Mouse (Mus musculus): ENCODE data around the gene Olfr293.

Olfr293 gene

DNA sequence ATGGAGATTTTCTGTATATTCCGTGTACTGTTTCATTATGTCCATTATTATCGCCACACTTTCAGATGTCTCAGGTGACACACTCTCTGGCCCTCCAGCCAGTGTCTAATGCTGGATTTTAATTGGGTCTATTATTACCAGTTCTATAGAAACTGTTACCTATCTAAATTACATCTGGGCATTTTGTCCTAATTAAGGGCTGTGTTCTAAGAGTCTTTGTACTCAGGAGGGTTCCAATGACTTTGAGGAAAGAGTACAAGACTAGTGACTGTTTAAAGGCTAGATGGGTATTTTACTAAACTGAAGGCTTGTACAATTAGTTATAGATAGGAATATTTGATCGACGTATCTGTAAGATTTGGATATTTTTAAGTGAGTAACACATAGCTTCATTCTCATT lies at the start of gene Olfr293:
TSS of gene Olfr293 (plus strand) at position 301 of the 400 bp plus-strand sequence.
- no peak for DNase-seq (ENCODE audit: extremely low read depth, insufficient read length, low spot score)

DNA sequence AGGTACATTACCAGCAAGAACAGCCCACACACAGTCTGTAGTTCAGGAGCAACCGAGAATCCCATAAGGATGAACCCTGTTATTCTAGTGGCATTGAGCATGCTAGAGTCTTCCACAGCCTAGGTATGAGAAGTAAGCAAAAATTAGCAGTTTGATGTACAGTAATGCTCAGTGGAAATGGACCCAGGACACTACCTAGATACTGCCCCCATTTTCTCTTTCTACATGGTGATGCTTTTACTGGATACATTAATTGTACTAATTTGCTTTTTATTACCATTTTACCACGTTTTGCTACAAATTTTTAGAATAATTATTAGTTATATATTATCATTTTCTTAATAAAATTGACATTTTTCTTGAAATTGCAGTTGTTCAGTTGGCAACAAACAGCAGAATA lies 32.3 kb upstream of the Olfr293 start, which contains the start of gene Olfr294:
TSS of gene Olfr294 (minus strand) at position 101 of the 400 bp plus-strand sequence.
- no peak for DNase-seq (ENCODE audit: extremely low read depth, insufficient read length, low spot score)

DNA sequence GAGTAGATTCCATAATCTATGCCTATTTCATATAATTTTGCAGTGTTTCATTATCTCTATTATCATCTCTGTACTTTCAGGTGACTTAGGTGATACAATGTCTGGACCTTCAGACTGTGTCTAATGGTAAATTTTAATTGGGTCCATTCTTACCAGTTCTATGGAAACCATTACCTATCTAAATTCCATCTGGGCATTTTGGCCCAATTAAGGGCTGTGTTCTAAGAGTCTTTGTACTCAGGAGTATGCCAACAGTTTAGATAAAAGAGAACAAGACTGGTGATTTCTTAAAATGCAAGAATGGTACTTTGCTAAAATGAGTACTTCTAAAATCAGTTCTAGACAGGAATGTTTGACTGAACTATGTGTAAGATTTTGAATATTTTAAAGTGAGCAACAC lies 39.2 kb downstream of the Olfr293 start, which contains the start of gene Olfr292:
TSS of gene Olfr292 (plus strand) at position 301 of the 400 bp plus-strand sequence.
- DNase-seq (ENCODE audit: extremely low read depth, insufficient read length, low spot score) = no peak
